Mouse (Mus musculus) lung, embryonic 14.5 days (tissue): ENCODE data around the gene Ceacam19. TPM values are rescaled to one million over a fixed set of nuclear protein-coding genes. Genes with fewer than 3 reads are reported as not detected.

Experiments
- ATAC-seq: fragments of 200-750 bp; cut with Nextera tagmentation; 2 replicates; pipeline ENCODE4 v1.8.0; 2017; ENCODE audit warnings: mild to moderate bottlenecking, moderate TSS enrichment, moderate library complexity; ENCODE audit not compliant: insufficient read depth
- DNase-seq: peaks from one replicate; pipeline ENCODE4 v3.0.0-alpha.2; 2015
- H3K27ac ChIP-seq: fragments of 300-500 bp; sonication (generic); 2 replicates; pipeline ENCODE4 v1.5.1; 2014; ENCODE audit warnings: low read depth, mild to moderate bottlenecking, moderate library complexity
- H3K27me3 ChIP-seq: fragments of 300-500 bp; sonication (generic); 2 replicates; pipeline ENCODE4 v1.6.1; 2014; ENCODE audit warnings: low read length, control low read depth; ENCODE audit not compliant: insufficient read depth
- H3K36me3 ChIP-seq: fragments of 300-500 bp; sonication (generic); 2 replicates; pipeline ENCODE4 v1.6.1; 2014; ENCODE audit warnings: control low read depth; ENCODE audit not compliant: insufficient read depth
- H3K4me1 ChIP-seq: fragments of 300-500 bp; sonication (generic); 2 replicates; pipeline ENCODE4 v1.6.1; 2014; ENCODE audit warnings: antibody characterized with exemption, control low read depth; ENCODE audit not compliant: insufficient read depth
- H3K4me2 ChIP-seq: fragments of 300-500 bp; sonication (generic); 2 replicates; pipeline ENCODE4 v1.6.1; 2014; ENCODE audit warnings: mild to moderate bottlenecking
- H3K4me3 ChIP-seq: fragments of 300-500 bp; sonication (generic); 2 replicates; pipeline ENCODE4 v1.5.1; 2014; ENCODE audit warnings: low read depth, low read length
- H3K9ac ChIP-seq: fragments of 300-500 bp; sonication (generic); 2 replicates; pipeline ENCODE4 v1.6.1; 2014
- H3K9me3 ChIP-seq: fragments of 300-500 bp; sonication (generic); 2 replicates; pipeline ENCODE4 v1.6.1; 2016; ENCODE audit warnings: low read depth, low read length, control low read depth
- CTCF ChIP-seq: IDR thresholded peaks from 2 replicates; pipeline ENCODE4 v1.5.1; 2016; ENCODE audit warnings: antibody characterized with exemption, low read depth
- WGBS: fragments of 180-500 bp; shearing (Covaris S2); extraction: QIAGEN DNeasy Blood & Tissue Kit; methylation state at CpG from one replicate; pipeline ENCODE4 v1.1.7; 2014; 5-methylcytosine and 5-hydroxymethylcytosine counted together
- polyA plus RNA-seq: library from polyadenylated mRNA; unstranded; fragments of >200 nt; fragmentation: Nextera tagmentation; extraction: Ambion mirVana; gene quantifications from 2 replicates; pipeline ENCODE4 v1.2.1, GENCODE M21; 2014

Gene Ceacam19
- polyA plus RNA-seq, 1 experiment from 2014 or later = not detected

GRCm38 (mm10) chr7:19840371-19840770 lies 47.4 kb downstream of the Ceacam19 start:
- WGBS = 69% methylated on average over 4 of the region's 4 CpGs

GRCm38 (mm10) chr7:19836843-19837242 lies 50.9 kb downstream of the Ceacam19 start:
- ATAC-seq = no peak
- 52% methylated on average over 3 of the region's 3 CpGs for WGBS

More at GRCm38 (mm10) chr7:19840371-19840770, 47.4 kb downstream of the Ceacam19 start:
- Histone ChIP-seq H3K4me2 (no peak overlapping the region), H3K9me3 (no peaks in the 10 kb centered on the region), H3K9ac (no peak overlapping the region), H3K36me3 (no peaks in the 10 kb centered on the region), H3K4me3 (no peak overlapping the region), H3K4me1 (no peaks in the 10 kb centered on the region), H3K27ac (no peak overlapping the region), H3K27me3 (peaks cover 8% of the 10 kb centered on the region; the same call in 1 of the 2 replicates)
- TF ChIP-seq CTCF = no peak
- no peak for ATAC-seq
- DNase-seq = no peak

GRCm38 (mm10) chr7:19834055-19834454 lies 53.7 kb downstream of the Ceacam19 start:
- Histone ChIP-seq H3K9ac (no peak overlapping the region), H3K4me2 (no peak overlapping the region), H3K4me1 (peaks cover 5% of the 10 kb centered on the region), H3K36me3 (no peaks in the 10 kb centered on the region), H3K9me3 (no peaks in the 10 kb centered on the region), H3K4me3 (no peak overlapping the region), H3K27me3 (no peaks in the 10 kb centered on the region), H3K27ac (no peak overlapping the region)
- TF ChIP-seq CTCF = no peak
- ATAC-seq (no peak), DNase-seq (no peak)
- WGBS = 54% methylated on average over 3 of the region's 3 CpGs

More at GRCm38 (mm10) chr7:19836843-19837242, 50.9 kb downstream of the Ceacam19 start:
- H3K4me2 ChIP-seq = no peak overlapping the region
- TF ChIP-seq CTCF = no peak
- H3K36me3 ChIP-seq = no peaks in the 10 kb centered on the region
- no peaks in the 10 kb centered on the region for H3K9me3 ChIP-seq
- H3K4me3 ChIP-seq = no peak overlapping the region
- no peaks in the 10 kb centered on the region for H3K27me3 ChIP-seq
- no peak overlapping the region for H3K27ac ChIP-seq
- no peak for DNase-seq
- H3K9ac ChIP-seq = no peak overlapping the region
- no peaks in the 10 kb centered on the region for H3K4me1 ChIP-seq

- no peak for TF ChIP-seq CTCF
- 36% methylated on average over 9 of the region's 9 CpGs for WGBS
- peak; percentile 21 for DNase-seq
Observed at GRCm38 (mm10) chr7:19831837-19832236, 55.9 kb downstream of the Ceacam19 start.

GRCm38 (mm10) chr7:19830682-19831156 lies 57.0 kb downstream of the Ceacam19 start:
- ATAC-seq (peak; percentile 55), DNase-seq (peak; percentile 63)
- H3K27ac ChIP-seq = no peak overlapping the region
- no peak overlapping the region for H3K4me3 ChIP-seq
- TF ChIP-seq CTCF = no peak
- peak overlapping the region; percentile 35 for H3K4me2 ChIP-seq
- H3K9ac ChIP-seq = peak overlapping the region; percentile 11
- H3K27me3 ChIP-seq = no peaks in the 10 kb centered on the region
- WGBS = 14% methylated on average over 13 of the region's 13 CpGs
- peaks cover 5% of the 10 kb centered on the region for H3K4me1 ChIP-seq
- H3K9me3 ChIP-seq = no peaks in the 10 kb centered on the region
- H3K36me3 ChIP-seq = no peaks in the 10 kb centered on the region

More at GRCm38 (mm10) chr7:19831837-19832236, 55.9 kb downstream of the Ceacam19 start:
- H3K27me3 ChIP-seq = no peaks in the 10 kb centered on the region
- H3K9ac ChIP-seq = no peak overlapping the region
- H3K36me3 ChIP-seq = no peaks in the 10 kb centered on the region
- no peaks in the 10 kb centered on the region for H3K9me3 ChIP-seq
- no peak overlapping the region for H3K27ac ChIP-seq
- H3K4me2 ChIP-seq = no peak overlapping the region
- peak; percentile 37; the same call in 1 of the 2 replicates for ATAC-seq
- H3K4me1 ChIP-seq = peaks cover 5% of the 10 kb centered on the region
- no peak overlapping the region for H3K4me3 ChIP-seq

GRCm38 (mm10) chr7:19829694-19830093 lies 58.1 kb downstream of the Ceacam19 start:
- Histone ChIP-seq H3K4me3 (no peak overlapping the region), H3K4me2 (no peak overlapping the region), H3K9me3 (no peaks in the 10 kb centered on the region), H3K36me3 (no peaks in the 10 kb centered on the region), H3K4me1 (peaks cover 5% of the 10 kb centered on the region), H3K27ac (no peak overlapping the region), H3K27me3 (no peaks in the 10 kb centered on the region), H3K9ac (no peak overlapping the region)
- 66% methylated on average over 3 of the region's 3 CpGs for WGBS
- ATAC-seq (no peak), DNase-seq (no peak)
- TF ChIP-seq CTCF = no peak

- 40% methylated on average over 6 of the region's 6 CpGs for WGBS
- DNase-seq = no peak
- peaks cover 21% of the 10 kb centered on the region for H3K4me1 ChIP-seq
- H3K4me3 ChIP-seq = no peak overlapping the region
- H3K27me3 ChIP-seq = peaks cover 6% of the 10 kb centered on the region; the same call in 1 of the 2 replicates
- no peak for ATAC-seq
- H3K4me2 ChIP-seq = no peak overlapping the region
- no peak overlapping the region for H3K27ac ChIP-seq
- H3K9me3 ChIP-seq = no peaks in the 10 kb centered on the region
- TF ChIP-seq CTCF = no peak
- H3K9ac ChIP-seq = no peak overlapping the region
- no peaks in the 10 kb centered on the region for H3K36me3 ChIP-seq
Observed at GRCm38 (mm10) chr7:19826756-19827155, 61.0 kb downstream of the Ceacam19 start.

Other genes starting within 250 kb of the Ceacam19 start
- 95.0 and 96.0 TPM in 2 replicates for gene Clptm1, start 222.9 kb downstream of the Ceacam19 start, polyA plus RNA-seq
- gene Apoc2, start 210.0 kb downstream of the Ceacam19 start, polyA plus RNA-seq = 2.5 and 3.4 TPM in 2 replicates
- gene Gm44805, start 206.5 kb downstream of the Ceacam19 start, polyA plus RNA-seq = not detected in 2 replicates
- gene Apoc4, start 206.5 kb downstream of the Ceacam19 start, polyA plus RNA-seq = 0.30 TPM in 1 of 2 replicates, not detected in the other
- gene Apoc1, start 195.3 kb downstream of the Ceacam19 start, polyA plus RNA-seq = 13.6 and 15.5 TPM in 2 replicates
- gene Apoe, start 188.8 kb downstream of the Ceacam19 start, polyA plus RNA-seq = 404 and 439 TPM in 2 replicates
- gene Tomm40, start 172.5 kb downstream of the Ceacam19 start, polyA plus RNA-seq = 149 and 168 TPM in 2 replicates
- 120 and 125 TPM in 2 replicates for gene Nectin2, start 137.5 kb downstream of the Ceacam19 start, polyA plus RNA-seq
- 206 and 209 TPM in 2 replicates for gene Bcam, start 116.9 kb downstream of the Ceacam19 start, polyA plus RNA-seq
- 6.8 and 10.2 TPM in 2 replicates for gene Cblc, start 91.2 kb downstream of the Ceacam19 start, polyA plus RNA-seq
- 4.4 and 6.7 TPM in 2 replicates for gene Bcl3, start 65.2 kb downstream of the Ceacam19 start, polyA plus RNA-seq
- not detected in 2 replicates for gene Gm19345, start 36.0 kb downstream of the Ceacam19 start, polyA plus RNA-seq
- gene Ceacam16, start 26.7 kb downstream of the Ceacam19 start, polyA plus RNA-seq = not detected in 2 replicates
- gene Pvr, start 33.2 kb upstream of the Ceacam19 start, polyA plus RNA-seq = 13.0 and 13.2 TPM in 2 replicates
- gene Igsf23, start 62.8 kb upstream of the Ceacam19 start, polyA plus RNA-seq = 1.2 and 1.3 TPM in 2 replicates
- gene Ceacam20, start 77.4 kb upstream of the Ceacam19 start, polyA plus RNA-seq = not detected in 2 replicates
- not detected in 2 replicates for gene Nlrp9b, start 103.5 kb upstream of the Ceacam19 start, polyA plus RNA-seq
- gene Vmn1r91, start 211.7 kb upstream of the Ceacam19 start, polyA plus RNA-seq = not detected in 2 replicates
- not detected in 2 replicates for gene Gm16442, start 234.6 kb upstream of the Ceacam19 start, polyA plus RNA-seq